Mouse (Mus musculus) midbrain, postnatal 0 days (tissue): Measurements from ENCODE around the gene Utrn. TPM values are rescaled to one million over a fixed set of nuclear protein-coding genes. Genes with fewer than 3 reads are reported as not detected.

Experiments
- ATAC-seq: fragments of 200-750 bp; cut with Nextera tagmentation; 2 replicates; pipeline ENCODE4 v1.8.0; 2017; ENCODE audit warnings: moderate number of reproducible peaks, mild to moderate bottlenecking, moderate TSS enrichment, moderate library complexity; ENCODE audit not compliant: low FRiP score
- DNase-seq: peaks from one replicate; pipeline ENCODE4 v3.0.0-alpha.2; 2015; ENCODE audit warnings: low spot score
- H3K27ac ChIP-seq: fragments of 300-500 bp; sonication (generic); 2 replicates; pipeline ENCODE4 v1.5.1; 2014; ENCODE audit warnings: low read depth, mild to moderate bottlenecking, low read length, mixed read lengths
- H3K27me3 ChIP-seq: fragments of 300-500 bp; sonication (generic); 2 replicates; pipeline ENCODE4 v1.6.1; 2014; ENCODE audit warnings: low read length, control low read depth, mixed read lengths; ENCODE audit not compliant: insufficient read depth
- H3K36me3 ChIP-seq: fragments of 300-500 bp; sonication (generic); 2 replicates; pipeline ENCODE4 v1.6.1; 2014; ENCODE audit warnings: low read length, control low read depth, mixed read lengths; ENCODE audit not compliant: insufficient read depth
- H3K4me1 ChIP-seq: fragments of 300-500 bp; sonication (generic); 2 replicates; pipeline ENCODE4 v1.6.1; 2014; ENCODE audit warnings: mild to moderate bottlenecking, control low read depth, antibody characterized with exemption, low read length, mixed read lengths; ENCODE audit not compliant: insufficient read depth
- H3K4me2 ChIP-seq: fragments of 300-500 bp; sonication (generic); 2 replicates; pipeline ENCODE4 v1.6.1; 2014; ENCODE audit warnings: low read depth, mild to moderate bottlenecking, low read length, mixed read lengths; ENCODE audit not compliant: poor library complexity, severe bottlenecking
- H3K4me3 ChIP-seq: fragments of 300-500 bp; sonication (generic); 2 replicates; pipeline ENCODE4 v1.5.1; 2014; ENCODE audit warnings: low read depth, mild to moderate bottlenecking, low read length, moderate library complexity
- H3K9ac ChIP-seq: fragments of 300-500 bp; sonication (generic); replicated peaks from 2 replicates; pipeline ENCODE4 v1.6.1; 2014; ENCODE audit warnings: mild to moderate bottlenecking, low read length, moderate library complexity, mixed read lengths; ENCODE audit not compliant: poor library complexity, severe bottlenecking
- H3K9me3 ChIP-seq: fragments of 300-500 bp; sonication (generic); 2 replicates; pipeline ENCODE4 v1.6.1; 2016; ENCODE audit warnings: low read length, control low read depth
- CTCF ChIP-seq: IDR thresholded peaks from 2 replicates; pipeline ENCODE4 v1.5.1; 2016; ENCODE audit warnings: antibody characterized with exemption, mild to moderate bottlenecking
- WGBS: fragments of 180-500 bp; shearing (Covaris S2); extraction: QIAGEN DNeasy Blood & Tissue Kit; methylation state at CpG from one replicate; pipeline ENCODE4 v1.1.7; 2014; 5-methylcytosine and 5-hydroxymethylcytosine counted together
- polyA plus RNA-seq: library from polyadenylated mRNA; unstranded; fragments of >200 nt; fragmentation: Nextera tagmentation; extraction: Ambion mirVana; gene quantifications from 2 replicates; pipeline ENCODE4 v1.2.1, GENCODE M21; 2015
- total RNA-seq: library from RNA; depleted of rRNA; stranded (reverse); fragments of >200 nt; gene quantifications from 2 replicates; pipeline ENCODE4 v1.2.3, GENCODE M21; 2014

Utrn gene
- total and polyA plus RNA-seq, 2 experiments from 2014 or later: 15.4 to 20.6 TPM

GRCm38 (mm10) chr10:12758702-12758988 lies 110.5 kb downstream of the Utrn start:
- no peaks in the 10 kb centered on the region for H3K27me3 ChIP-seq
- no peak overlapping the region for H3K4me3 ChIP-seq
- H3K4me2 ChIP-seq: no peak overlapping the region
- no peak overlapping the region for H3K9ac ChIP-seq
- no peak overlapping the region for H3K27ac ChIP-seq
- WGBS: 54% methylated on average over 6 of the region's 6 CpGs
- no peaks in the 10 kb centered on the region for H3K4me1 ChIP-seq
- no peak for DNase-seq
- 0 out of 2 replicates have a peak, but pooled peaks have one; percentile 31 for ATAC-seq
- no peaks in the 10 kb centered on the region for H3K36me3 ChIP-seq
- no peaks in the 10 kb centered on the region for H3K9me3 ChIP-seq
- no peak for TF ChIP-seq CTCF

DNA sequence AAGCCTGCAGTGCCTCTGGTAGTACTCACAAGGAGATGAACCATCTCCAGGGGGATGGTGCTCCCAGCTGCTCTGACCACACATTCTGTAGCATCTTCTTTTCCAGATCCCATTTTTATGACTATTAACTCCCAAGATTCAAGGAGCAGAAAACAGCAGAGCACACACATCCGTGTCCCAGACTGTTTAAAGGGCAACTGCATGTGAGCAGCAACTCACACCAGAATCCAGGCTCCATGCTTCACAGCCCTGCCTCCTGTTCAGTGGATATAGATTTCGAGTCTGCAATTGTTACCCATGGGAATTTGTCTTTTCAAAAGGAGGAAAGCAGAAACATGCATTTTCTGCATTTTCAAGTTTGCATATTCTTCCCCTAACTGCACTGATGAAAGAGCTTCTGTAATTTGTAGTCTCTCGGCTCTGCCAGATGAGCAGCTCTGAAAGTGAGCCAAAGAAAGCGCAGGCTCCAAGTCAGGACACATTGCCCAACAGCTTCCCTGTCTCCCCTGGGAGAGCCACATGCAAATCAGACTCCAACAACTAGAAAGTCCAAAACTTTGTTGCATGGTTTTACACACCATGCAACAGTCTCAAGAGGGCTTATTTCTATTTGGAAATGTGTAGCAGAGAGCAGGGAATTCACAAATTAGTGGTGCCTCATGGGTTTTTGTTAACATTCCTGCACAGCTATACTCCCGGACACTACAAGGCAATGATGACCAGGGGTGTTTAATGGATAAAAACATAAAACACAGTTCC lies 111.0 kb downstream of the Utrn start:
- Histone ChIP-seq H3K9me3 (no peaks in the 10 kb centered on the region), H3K4me2 (no peak overlapping the region), H3K27me3 (no peaks in the 10 kb centered on the region), H3K9ac (no peak overlapping the region), H3K27ac (no peak overlapping the region), H3K36me3 (no peaks in the 10 kb centered on the region), H3K4me3 (no peak overlapping the region), H3K4me1 (no peaks in the 10 kb centered on the region)
- ATAC-seq (peak; percentile 41; the same call in 1 of the 2 replicates), DNase-seq (peak; percentile 62)
- 39% methylated on average over 5 of the region's 5 CpGs for whole genome bisulfite sequencing
- TF ChIP-seq CTCF: no peak

DNA sequence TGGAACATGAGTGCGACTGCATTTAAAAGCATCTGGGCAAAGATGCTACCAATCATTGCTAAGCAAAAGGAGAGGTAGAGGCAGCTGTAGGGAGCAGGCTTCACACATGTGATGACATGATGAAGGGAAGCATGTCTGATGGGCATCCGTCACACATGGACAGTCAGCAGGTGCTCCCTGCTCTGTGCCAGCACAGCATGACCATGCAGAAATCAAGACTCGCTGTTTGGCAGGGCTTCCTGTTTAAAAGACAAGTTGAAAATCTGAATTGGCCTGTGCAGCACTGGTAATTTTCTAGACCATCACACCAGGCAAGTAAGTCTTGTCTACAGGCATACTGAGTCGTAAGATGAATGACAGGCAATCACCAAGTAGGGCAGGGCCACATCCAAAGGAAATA lies 112.5 kb downstream of the Utrn start:
- H3K9me3 ChIP-seq: no peaks in the 10 kb centered on the region
- ATAC-seq (no peak), DNase-seq (peak; percentile 23)
- no peaks in the 10 kb centered on the region for H3K4me1 ChIP-seq
- H3K36me3 ChIP-seq: no peaks in the 10 kb centered on the region
- no peak overlapping the region for H3K4me2 ChIP-seq
- H3K9ac ChIP-seq: no peak overlapping the region
- no peak overlapping the region for H3K27ac ChIP-seq
- WGBS: 91% methylated on average over 4 of the region's 4 CpGs
- no peak for TF ChIP-seq CTCF
- no peak overlapping the region for H3K4me3 ChIP-seq
- H3K27me3 ChIP-seq: no peaks in the 10 kb centered on the region

- no peaks in the 10 kb centered on the region for H3K9me3 ChIP-seq
- 99% methylated on average over 2 of the region's 2 CpGs for WGBS
- H3K4me3 ChIP-seq: no peak overlapping the region
Measured at GRCm38 (mm10) chr10:12754911-12755310, 114.3 kb downstream of the Utrn start.

GRCm38 (mm10) chr10:12754166-12754565 lies 115.0 kb downstream of the Utrn start:
- no peak for TF ChIP-seq CTCF
- no peaks in the 10 kb centered on the region for H3K36me3 ChIP-seq
- DNase-seq: no peak
- H3K27ac ChIP-seq: no peak overlapping the region
- H3K9me3 ChIP-seq: no peaks in the 10 kb centered on the region
- H3K4me2 ChIP-seq: no peak overlapping the region
- no peaks in the 10 kb centered on the region for H3K4me1 ChIP-seq
- ATAC-seq: no peak
- H3K9ac ChIP-seq: no peak overlapping the region
- H3K27me3 ChIP-seq: no peaks in the 10 kb centered on the region
- WGBS: 92% methylated on average over 6 of the region's 6 CpGs
- no peak overlapping the region for H3K4me3 ChIP-seq

More at GRCm38 (mm10) chr10:12754911-12755310, 114.3 kb downstream of the Utrn start:
- Histone ChIP-seq H3K36me3 (no peaks in the 10 kb centered on the region), H3K27ac (no peak overlapping the region), H3K9ac (no peak overlapping the region), H3K4me1 (no peaks in the 10 kb centered on the region), H3K4me2 (no peak overlapping the region), H3K27me3 (no peaks in the 10 kb centered on the region)
- TF ChIP-seq CTCF: no peak
- DNase-seq (no peak), ATAC-seq (no peak)

GRCm38 (mm10) chr10:12743717-12744116 lies 125.4 kb downstream of the Utrn start:
- DNase-seq (no peak), ATAC-seq (no peak)
- TF ChIP-seq CTCF: no peak
- no peaks in the 10 kb centered on the region for H3K36me3 ChIP-seq
- no peaks in the 10 kb centered on the region for H3K4me1 ChIP-seq
- H3K4me2 ChIP-seq: no peak overlapping the region
- no peaks in the 10 kb centered on the region for H3K9me3 ChIP-seq
- no peaks in the 10 kb centered on the region for H3K27me3 ChIP-seq
- WGBS: 92% methylated on average over 9 of the region's 9 CpGs
- H3K4me3 ChIP-seq: no peak overlapping the region
- no peak overlapping the region for H3K9ac ChIP-seq
- H3K27ac ChIP-seq: no peak overlapping the region
